Mouse (Mus musculus): ENCODE data around the gene Tdg. TPM values are rescaled to one million over a fixed set of nuclear protein-coding genes. Genes with fewer than 3 reads are reported as not detected.
"Not testable (repeated sequence)": the region's sequence is repeated elsewhere in the genome, so short reads cannot be mapped to it uniquely, and the experiment has no call there.

The Tdg gene
- total RNA-seq (2014; fragmentation: Nextera tagmentation): 48.9 and 76.4 TPM in 2 replicates
- 97.3 and 102 TPM in 2 replicates for total RNA-seq (2017)

DNA sequence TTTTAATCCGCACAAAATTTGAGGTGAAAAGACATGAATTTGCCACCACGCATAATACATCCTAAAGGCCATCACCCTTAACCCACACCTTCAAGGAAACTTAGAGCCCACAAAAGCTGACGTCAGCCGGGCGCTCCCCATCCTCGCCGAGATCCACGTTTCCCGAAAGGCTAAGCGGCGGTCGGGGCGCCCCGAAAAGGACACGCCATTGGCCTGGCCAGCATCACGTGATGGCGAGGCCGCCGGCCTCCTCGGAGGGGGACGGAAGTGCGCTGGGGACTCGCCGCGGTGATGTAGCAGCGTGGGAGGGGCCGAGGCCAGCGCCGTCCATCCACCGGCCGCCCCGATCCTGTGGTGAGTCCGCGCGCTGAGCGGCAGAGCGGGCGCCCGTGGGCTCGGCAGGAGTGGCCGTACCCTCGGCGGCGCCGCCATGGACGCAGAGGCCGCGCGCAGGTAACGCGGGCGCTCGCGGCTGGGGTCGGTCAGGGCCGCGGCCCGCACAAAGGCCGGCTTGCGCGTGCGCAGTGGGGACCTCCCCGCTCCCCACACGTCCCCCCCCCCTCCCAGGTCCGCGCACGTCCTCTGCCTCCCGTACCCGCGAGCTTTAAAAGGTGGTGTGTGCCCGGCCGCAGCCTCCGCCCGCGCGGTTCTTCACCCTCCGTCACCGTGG, at the start of gene Tdg:
Gene Tdg (plus strand): TSS at position 243 of the 670 bp plus-strand sequence.
- ATAC-seq (replicated peaks; ENCODE audit: poor library complexity, severe bottlenecking): peak; percentile 90

DNA sequence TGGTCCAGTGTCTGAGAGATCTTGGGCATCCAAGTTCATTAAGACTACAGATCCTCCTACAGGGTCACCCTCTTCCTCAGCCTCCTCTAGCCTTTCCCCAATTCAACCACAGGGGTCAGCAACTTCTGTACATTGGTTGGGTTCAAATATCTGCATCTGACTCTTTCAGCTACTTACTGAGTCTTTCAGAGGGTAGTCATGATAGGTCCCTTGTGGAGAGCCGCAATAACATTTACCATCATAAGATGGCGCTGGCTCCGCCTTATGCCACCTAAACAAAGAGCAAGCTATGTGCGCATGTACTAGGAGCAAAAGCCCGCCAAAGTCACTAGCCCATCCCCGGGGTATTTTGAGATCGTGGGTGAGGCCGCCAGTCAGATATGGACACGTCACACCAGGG, 40.0 kb upstream of the Tdg start:
- ATAC-seq (replicated peaks; ENCODE audit: poor library complexity, severe bottlenecking): not testable (repeated sequence)

DNA sequence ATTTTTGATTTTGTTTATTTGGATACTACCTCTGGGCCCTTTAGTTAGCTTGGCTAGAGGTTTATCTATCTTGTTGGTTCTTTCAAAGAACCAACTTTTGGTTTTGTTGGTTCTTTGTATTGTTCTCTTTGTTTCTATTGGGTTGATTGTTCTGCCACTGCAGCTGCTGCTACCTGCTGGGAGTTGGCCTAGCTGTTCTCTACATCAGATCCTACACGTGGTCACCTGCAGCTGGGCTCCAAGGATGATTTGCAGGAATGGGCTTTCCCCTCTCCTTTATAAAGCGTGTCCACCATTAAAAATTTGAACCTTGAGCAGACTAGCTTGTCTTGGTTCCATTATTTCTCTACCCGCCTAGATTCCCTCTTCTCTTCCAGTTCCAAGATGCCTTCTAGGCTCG, 35.2 kb upstream of the Tdg start:
- ATAC-seq (replicated peaks; ENCODE audit: poor library complexity, severe bottlenecking): not testable (repeated sequence)

DNA sequence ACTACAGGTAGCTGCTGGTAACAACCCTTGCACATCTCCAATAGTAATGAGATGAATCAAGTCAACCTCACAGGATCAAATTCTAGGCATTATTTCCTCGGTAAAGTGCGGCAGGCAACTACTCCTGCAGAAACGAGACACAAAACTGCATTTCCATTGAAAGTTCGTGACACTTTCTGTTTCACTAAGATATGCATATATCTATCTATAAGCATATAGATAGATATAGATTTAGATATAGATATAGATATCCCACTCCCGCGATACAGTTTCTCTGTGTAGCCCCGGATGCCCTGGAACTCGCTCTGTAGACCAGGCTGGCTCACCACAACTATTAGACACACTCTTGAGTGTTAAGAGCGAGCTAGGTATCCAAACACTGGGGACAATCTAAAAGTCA, 7.4 kb upstream of the Tdg start:
- no peak for ATAC-seq (replicated peaks; ENCODE audit: poor library complexity, severe bottlenecking)

DNA sequence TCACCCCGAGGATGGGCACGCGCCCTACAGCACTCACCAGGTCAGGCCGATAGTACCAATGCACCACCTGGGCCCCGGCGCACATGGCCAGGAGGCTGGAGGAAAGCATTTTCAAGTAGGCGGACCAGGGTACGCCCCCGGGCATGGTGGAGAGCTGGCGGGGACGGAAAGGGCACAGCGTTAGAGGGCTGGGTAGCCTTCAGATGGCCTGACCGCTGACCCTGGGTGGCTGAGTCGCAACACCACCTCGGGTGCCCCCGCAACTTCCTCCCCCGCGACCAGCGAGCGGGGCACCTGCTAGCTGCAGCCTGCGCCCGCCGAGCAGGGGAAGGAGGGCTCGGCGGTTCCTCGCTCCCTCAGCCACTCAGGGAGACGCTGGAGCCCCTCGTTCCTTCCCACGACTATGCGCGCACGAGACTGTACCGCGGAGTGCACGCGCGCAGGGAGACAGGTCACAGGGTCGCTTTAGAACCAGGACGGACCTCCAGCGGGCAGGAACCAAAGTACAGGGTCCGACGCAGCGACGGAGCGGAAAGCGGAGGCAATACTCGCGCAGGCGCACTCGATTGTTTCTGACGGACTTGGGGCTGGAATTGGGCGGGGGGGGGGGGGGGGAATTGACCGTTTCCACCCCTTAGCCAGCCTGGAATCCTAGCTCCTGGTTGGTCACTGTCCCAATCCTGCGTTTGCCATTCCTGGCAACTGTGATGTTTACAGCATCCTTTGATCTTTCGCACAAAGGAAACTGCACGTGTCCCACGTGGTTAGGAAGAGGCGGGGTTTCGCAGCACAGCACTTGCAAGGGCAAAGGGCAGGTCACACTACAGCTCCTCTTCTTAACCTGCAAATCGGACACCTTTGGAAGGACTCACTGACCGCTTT, 6.7 kb upstream of the Tdg start, which contains the start of gene 1190007I07Rik:
Gene 1190007I07Rik (minus strand): TSS at position 558 of the 882 bp plus-strand sequence.
- peak; percentile 91 for ATAC-seq (replicated peaks; ENCODE audit: poor library complexity, severe bottlenecking)

DNA sequence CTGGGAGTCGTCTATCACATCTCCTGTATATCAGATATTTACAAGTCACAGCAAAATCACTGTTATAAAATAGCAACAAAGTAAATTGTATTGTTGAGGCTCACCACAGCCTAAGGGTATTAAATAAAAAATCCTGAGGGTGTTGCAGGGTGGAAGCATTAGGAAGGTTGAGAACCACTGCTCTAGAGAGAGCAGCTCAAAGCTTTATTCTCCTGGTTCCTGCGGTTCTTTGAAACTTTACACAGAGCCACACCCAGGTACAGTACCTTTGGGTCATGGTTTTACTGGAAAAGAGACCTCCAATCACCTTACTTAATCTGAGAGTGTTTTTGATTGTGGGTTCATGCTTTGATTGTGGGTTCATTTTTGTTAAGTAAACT, 6.1 kb upstream of the Tdg start:
- ATAC-seq (replicated peaks; ENCODE audit: poor library complexity, severe bottlenecking): not testable (repeated sequence)

DNA sequence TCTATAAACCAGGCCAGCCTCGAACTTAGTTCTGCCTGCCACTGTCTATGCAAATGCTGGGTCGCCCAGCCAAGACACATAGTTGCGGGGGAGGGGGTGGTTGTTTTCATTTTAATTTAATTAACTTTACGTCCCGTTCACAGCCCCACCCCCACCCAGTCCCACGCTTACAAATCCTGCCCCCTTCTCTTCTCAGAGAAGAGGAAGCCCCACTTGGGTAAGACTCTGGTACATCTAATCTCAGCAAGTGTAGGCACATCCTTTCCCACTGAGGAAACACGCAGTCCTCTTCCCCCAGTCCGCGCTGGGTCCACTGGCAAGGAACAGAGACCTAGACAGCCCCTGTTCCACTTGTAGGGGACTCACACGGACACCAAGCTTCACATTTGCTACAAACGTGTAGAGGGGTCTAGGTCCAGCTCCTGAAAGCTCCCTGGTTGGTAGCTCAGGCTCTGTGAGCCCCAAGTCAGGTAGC, 480 bp upstream of the Tdg start:
- peak; percentile 61 for ATAC-seq (replicated peaks; ENCODE audit: poor library complexity, severe bottlenecking)

DNA sequence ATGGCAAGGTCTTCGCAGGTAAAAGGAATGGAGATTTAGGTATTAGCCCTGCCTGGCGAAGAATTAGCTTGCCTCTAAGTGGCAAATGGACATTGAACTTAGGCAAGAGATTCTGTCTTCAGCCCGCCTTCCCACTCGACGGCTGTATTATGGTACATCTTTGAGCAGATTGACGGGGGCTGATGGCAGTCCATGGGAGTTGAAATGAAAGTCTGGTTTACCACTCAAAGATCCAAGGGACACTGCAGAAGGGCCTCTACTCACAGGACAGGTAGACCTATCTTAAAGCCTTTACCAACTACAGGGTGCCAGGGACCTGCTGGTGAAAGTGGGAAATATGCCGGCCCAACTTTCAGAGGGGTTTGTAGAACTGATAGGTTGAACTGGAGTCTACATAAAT, 869 bp downstream of the Tdg start:
- ATAC-seq (replicated peaks; ENCODE audit: poor library complexity, severe bottlenecking): no peak

DNA sequence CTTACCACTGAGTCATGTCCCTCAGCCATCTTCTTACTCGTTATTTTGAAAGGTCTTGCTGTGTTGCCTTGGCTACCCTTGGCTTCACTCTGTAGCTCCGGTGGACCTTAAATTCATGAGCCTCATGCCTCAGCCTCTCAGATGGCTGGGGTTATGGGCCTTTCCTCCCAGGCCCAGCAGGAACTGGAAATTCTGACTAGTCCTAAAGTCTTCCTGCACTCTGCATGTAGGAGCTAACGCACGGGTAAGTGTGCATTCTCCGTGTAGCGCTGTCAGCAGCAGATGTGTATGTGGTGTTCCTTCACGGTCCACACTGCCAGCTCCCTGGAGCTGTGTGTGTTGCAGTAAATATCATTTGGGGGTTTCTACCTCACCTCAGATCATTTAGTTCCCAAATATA, 1.5 kb downstream of the Tdg start:
- no peak for ATAC-seq (replicated peaks; ENCODE audit: poor library complexity, severe bottlenecking)

DNA sequence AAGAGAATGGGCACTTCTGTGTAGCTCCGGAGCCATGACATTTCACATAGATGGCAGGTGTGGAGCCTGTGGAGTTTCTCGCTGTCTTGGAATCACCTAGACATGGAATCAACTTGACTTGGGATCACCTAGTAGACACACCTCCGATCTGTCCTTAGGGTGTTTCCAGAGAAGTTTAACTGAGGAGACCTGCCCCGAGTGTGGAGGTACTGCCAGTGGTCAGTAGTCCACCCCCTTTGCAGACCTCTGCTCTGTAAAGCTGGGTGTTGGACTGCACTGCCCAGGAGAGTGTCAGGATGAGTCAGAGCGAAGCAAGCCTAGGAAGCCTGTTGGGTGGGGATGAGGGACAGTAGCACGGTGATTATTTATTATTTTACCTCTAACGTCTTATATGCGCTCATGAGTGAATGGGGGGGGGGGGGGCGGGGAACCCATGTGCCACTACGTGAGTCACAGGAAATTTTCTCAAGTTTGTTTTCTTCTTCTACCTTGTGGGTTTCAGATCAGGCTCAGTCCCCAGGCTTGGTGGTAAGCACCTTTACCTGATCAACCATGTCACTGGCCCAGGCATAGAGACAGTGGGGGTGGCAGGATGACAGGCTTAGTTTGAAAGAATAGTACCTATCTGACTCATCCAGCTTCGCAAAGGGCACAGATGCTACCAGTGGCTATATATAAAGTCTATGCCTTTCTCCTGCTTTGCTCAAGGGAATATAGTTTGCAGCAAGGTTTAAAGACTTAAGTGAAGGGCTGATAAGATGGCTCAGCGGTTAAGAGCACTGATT, 3.1 kb downstream of the Tdg start:
- ATAC-seq (replicated peaks; ENCODE audit: poor library complexity, severe bottlenecking): no peak

DNA sequence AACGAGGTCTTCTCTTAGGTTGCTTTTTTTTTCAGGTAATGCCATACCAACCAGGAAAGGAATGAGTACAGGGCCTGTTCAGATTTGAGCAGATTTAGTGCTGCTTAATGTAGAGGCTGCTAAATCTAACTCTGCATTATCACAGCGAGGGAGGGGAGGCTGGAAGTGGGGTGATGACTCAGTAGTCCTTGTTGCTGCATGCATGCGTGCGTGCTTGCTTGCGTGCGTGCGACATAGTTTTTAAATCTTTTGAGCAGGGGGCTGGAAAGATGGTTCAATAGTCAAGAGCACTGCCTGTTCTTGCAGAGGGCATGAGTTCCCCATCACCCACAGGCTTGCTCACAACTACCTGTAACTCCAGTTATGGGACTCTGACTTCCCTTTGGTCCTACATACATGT, 4.7 kb downstream of the Tdg start:
- no peak for ATAC-seq (replicated peaks; ENCODE audit: poor library complexity, severe bottlenecking)

DNA sequence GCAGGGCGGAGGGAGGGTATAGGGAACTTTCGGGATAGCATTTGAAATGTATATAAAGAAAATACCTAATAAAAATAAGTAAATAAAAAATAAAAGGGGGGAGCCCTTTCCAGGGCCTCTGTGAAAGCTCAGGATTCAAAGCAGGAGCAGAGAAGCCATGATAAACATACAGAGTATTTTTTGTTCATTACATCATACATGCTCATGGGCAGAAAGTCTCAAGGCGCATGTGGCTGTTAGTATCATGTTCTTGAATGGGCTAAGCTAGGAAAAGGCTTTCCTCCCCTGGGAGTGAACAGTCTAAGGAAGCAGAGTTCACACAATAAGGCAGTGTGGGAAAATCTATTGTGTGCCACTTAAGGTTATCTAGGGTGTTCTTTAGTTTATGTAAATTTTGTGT, 6.7 kb downstream of the Tdg start:
- no peak for ATAC-seq (replicated peaks; ENCODE audit: poor library complexity, severe bottlenecking)

DNA sequence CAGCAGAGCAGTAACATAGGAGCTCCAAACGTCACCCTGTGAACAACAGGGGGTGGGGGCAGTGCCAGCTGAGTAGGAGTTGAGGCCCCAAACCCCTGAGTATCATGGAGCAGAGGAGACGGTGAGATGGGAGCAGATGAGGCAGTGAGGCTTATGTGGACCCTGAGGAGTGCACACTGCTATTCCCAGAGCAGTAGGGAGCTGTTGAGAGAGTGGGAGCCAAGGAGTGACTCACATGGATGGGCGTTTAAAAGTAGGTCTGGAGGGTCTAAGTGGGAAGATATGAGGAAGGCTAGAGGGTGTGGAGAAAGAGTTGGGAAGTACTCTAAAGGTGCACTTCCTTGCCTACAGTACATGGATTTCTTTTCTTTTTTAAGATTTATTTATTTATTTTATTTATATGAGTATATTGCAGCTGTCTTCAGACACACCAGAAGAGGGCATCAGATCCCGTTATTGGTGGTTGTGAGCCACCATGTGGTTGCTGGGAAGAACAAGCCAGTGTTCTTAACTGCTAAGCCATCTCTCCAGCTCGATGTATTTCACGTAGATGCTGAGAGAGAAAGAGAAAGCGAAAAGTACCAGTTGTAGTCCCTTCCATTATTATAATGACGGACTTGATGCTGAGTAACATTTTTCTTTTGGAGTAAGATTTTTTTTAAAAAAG, 9.5 kb downstream of the Tdg start:
- ATAC-seq (replicated peaks; ENCODE audit: poor library complexity, severe bottlenecking): no peak

DNA sequence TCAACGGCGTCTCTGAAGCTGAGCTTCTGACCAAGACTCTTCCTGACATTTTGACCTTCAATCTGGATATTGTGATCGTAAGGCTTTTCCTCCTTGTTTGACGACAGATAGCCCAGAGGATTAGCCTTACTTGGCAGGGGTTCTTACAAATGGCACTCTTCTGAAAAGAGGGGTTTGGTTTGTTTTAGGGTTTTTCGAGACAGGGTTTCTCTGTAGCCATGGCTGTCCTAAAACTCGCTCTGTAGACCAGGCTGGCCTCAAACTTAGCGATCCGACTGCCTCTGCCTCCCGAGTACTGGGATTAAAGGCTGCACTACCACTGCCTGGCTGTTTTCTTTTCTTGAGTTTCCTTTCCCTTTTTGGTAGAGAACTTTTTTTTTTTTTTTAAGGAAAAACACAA, 11.9 kb downstream of the Tdg start:
- ATAC-seq (replicated peaks; ENCODE audit: poor library complexity, severe bottlenecking): no peak

DNA sequence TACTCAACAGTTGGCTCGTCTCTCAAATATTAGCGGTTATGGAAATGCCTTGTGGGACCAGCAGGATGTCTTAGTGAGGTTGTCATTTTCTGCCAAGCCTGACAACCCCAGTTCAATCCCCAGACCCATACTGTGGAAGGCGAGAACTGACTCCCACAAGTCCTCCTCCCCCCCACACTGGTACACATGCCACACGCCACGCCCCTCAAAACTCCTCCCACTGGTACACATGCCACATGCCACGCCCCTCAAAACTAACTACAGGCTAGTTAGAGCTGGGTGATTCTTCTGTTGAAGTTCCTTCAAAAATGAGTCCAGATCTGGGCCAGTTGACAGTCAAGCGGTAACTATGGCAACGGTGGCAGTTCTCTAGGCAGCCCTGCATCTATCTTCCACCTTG, 16.5 kb downstream of the Tdg start:
- 0 out of 2 replicates have a peak, but pooled peaks have one; percentile 28 for ATAC-seq (replicated peaks; ENCODE audit: poor library complexity, severe bottlenecking)

DNA sequence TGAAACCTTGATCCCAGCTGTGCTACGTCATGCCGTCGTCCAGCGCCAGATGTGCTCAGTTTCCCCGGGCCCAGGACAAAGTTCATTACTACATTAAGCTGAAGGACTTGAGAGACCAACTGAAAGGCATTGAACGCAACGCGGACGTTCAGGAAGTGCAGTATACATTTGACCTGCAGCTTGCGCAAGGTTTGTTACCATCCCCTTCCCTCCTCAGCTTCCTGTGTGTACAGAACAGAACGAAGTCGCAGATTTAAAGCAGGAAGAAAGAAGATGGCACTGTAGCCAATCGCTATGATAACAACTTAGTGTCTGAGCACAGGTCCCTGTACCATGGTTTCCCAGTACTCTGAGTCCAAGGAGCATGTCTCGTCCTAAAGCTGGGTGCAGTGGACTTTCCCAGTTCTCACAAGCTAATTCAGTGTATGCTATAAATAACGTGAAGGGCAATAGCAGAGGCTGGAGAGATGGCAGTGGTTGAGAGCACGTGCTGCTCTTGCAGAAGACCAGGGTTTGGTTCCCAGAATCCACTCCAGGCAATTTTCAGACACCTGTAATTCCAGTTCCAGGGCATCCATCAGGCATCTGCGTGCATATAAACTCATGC, 17.7 kb downstream of the Tdg start:
- ATAC-seq (replicated peaks; ENCODE audit: poor library complexity, severe bottlenecking): peak; percentile 99

DNA sequence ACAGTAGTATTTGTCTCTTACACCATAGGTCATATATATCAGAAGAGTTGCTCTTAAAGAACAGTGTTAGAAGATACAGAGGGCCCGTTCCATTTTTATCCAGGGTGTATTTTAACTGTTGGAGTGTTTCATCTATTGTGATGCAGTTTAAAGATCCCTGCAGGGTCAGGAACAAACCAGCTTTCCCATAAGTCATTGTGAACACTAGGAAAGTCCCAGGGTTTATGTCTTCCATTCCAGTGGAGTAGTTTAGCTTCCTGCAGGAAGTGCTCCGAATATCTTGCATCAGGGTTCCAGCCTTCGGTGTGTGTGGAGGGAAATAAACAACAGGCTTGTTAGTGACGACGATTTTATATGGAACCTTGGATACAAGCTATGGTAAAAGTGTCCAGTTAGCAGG, 21.6 kb downstream of the Tdg start:
- ATAC-seq (replicated peaks; ENCODE audit: poor library complexity, severe bottlenecking): no peak

DNA sequence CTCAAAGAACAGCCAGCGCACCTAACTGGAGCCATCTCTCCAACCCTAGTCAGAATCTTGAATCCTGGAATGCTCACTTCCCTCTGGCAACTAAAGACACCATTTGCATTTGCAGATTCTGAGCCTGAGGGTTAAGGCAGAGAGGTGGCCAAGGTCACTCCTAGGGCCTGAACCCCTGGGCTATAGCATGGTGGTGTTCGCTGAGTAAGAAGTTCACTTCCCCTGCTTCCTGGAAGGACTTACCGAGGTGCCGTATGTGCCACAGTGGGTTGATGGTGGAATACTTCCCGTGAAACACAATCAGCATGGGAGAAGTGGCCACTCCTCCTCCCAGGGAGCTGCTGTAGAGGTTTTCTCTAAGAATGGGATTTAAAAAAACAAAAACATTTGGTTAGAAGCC, 23.0 kb downstream of the Tdg start:
- ATAC-seq (replicated peaks; ENCODE audit: poor library complexity, severe bottlenecking): no peak

DNA sequence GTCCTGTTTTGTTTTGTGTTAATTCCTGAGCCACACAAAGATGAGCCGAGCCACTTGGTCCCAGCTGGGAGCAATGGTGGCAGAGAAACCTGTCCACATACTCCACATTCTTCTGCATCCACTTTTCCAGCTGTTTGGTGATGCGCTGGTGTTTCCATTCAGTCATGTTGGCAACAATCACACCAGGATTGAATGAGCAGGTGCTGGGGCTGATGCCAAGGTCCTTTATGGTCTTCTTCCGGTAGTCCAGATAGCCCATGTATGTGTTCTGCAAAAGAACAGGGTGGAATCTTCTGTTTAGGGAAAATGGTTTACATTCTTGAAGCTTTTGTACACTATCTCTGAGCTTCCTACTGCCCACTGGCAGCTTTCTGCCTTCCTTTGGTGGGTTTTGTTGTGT, 25.0 kb downstream of the Tdg start:
- no peak for ATAC-seq (replicated peaks; ENCODE audit: poor library complexity, severe bottlenecking)

DNA sequence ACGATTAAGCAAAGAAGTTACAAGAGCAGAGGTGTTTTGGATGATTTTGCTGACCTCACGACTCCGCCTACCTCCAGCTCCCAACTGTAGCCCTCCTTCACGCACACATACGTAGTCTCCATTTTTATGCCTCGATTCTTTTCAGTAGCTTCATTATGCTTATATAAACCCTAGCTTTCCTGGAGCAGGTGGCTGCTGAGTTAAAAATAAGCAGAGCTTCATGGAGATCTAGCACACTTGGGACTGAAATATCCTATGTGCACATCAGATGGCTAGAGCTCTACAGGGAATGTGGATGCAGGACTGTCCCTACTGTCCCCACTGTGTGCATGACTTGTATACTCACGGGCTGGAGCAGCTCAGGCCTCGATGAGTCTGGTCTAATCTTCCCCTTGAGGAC, 32.2 kb downstream of the Tdg start:
- ATAC-seq (replicated peaks; ENCODE audit: poor library complexity, severe bottlenecking): no peak

Data from granulocyte monocyte progenitor cell, adult 5-6 weeks (primary cell).